Mouse (Mus musculus): Measurements from ENCODE around the gene Bcas1.

DNA sequence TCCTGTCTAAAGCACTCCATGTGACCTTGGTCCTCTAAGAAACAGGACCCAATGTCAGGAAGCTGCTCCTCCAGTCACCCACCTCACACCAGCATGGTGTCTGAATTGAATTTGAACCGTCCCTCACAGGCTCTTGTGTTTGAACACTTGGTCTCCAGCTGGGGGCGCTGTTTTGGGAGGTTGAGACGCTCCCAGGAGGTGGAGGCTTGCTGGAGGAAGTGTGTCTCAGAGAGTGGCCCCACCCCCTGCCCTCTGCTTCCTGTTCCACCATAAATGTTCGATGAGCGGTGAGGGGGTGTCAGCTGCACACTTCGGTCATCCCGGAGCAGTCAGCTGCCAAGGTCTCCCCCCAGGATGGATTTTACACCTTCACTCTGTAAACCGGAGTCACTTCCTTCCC, 124.8 kb downstream of the Bcas1 start:
- 0 out of 2 replicates have a peak, but pooled peaks have one; percentile 0 for TF ChIP-seq CTCF (IDR thresholded peaks at IDR 0.05; ENCODE audit: low read depth, low read length)
- TF ChIP-seq POLR2A (IDR thresholded peaks at IDR 0.05; ENCODE audit: extremely low read depth, insufficient read depth, low read length), result no peak
